Mouse (Mus musculus): ENCODE measurements around the gene Lrrc4c. TPM values are rescaled to one million over a fixed set of nuclear protein-coding genes. Genes with fewer than 3 reads are reported as not detected.

Lrrc4c gene
- polyA plus RNA-seq, 1 experiment from 2014 or later = 40.0 TPM

GRCm38 (mm10) chr2:96714561-96714960, 396.6 kb downstream of the Lrrc4c start:
- Histone ChIP-seq H3K9me3 (ENCODE audit: control insufficient read depth, low read length) (no peaks in the 10 kb centered on the region), H3K4me1 (ENCODE audit: control insufficient read depth, insufficient read depth, low read length) (no peaks in the 10 kb centered on the region), H3K4me2 (ENCODE audit: low read depth, low read length) (no peak overlapping the region), H3K36me3 (ENCODE audit: control insufficient read depth, insufficient read depth, low read length) (no peaks in the 10 kb centered on the region), H3K27me3 (ENCODE audit: control insufficient read depth, insufficient read depth, low read length) (no peaks in the 10 kb centered on the region), H3K9ac (replicated peaks; ENCODE audit: low read depth, low read length) (no peak overlapping the region), H3K27ac (ENCODE audit: low read depth, low read length) (no peak overlapping the region), H3K4me3 (ENCODE audit: low read depth, low read length) (no peak overlapping the region)
- WGBS = 84% methylated on average over 7 of the region's 7 CpGs
- no peak for ATAC-seq (ENCODE audit: low read depth)

- WGBS = 87% methylated on average over 2 of the region's 2 CpGs
- Histone ChIP-seq H3K4me2 (ENCODE audit: low read depth, low read length) (no peak overlapping the region), H3K4me1 (ENCODE audit: control insufficient read depth, insufficient read depth, low read length) (no peaks in the 10 kb centered on the region), H3K4me3 (ENCODE audit: low read depth, low read length) (no peak overlapping the region), H3K36me3 (ENCODE audit: control insufficient read depth, insufficient read depth, low read length) (no peaks in the 10 kb centered on the region), H3K27me3 (ENCODE audit: control insufficient read depth, insufficient read depth, low read length) (no peaks in the 10 kb centered on the region), H3K9me3 (ENCODE audit: control insufficient read depth, low read length) (no peaks in the 10 kb centered on the region), H3K27ac (ENCODE audit: low read depth, low read length) (no peak overlapping the region), H3K9ac (replicated peaks; ENCODE audit: low read depth, low read length) (no peak overlapping the region)
- no peak for ATAC-seq (ENCODE audit: low read depth)
Observed at GRCm38 (mm10) chr2:96717353-96717752, 399.4 kb downstream of the Lrrc4c start.

DNA sequence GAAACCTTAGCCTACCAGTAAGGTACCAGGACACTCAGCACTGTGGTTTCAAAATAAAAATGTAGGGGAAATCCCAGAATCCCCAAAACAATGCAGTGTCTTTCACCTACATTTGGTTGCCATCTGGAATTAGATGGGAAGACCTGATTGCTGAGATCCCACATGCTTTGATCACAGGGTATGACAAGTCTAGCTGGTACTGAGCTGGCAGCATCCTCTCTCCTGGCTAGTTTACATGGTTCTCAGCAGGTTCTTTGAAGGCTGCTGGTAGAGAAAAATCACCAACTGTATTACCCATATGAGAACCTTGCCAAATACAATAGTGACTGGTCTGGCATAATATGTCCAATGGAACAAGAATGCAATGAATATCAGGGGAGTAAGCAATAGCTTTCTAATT, 405.4 kb downstream of the Lrrc4c start:
- no peak overlapping the region for H3K27ac ChIP-seq (ENCODE audit: low read depth, low read length)
- H3K27me3 ChIP-seq (ENCODE audit: control insufficient read depth, insufficient read depth, low read length) = no peaks in the 10 kb centered on the region
- H3K4me3 ChIP-seq (ENCODE audit: low read depth, low read length) = no peak overlapping the region
- no peak overlapping the region for H3K9ac ChIP-seq (replicated peaks; ENCODE audit: low read depth, low read length)
- H3K4me1 ChIP-seq (ENCODE audit: control insufficient read depth, insufficient read depth, low read length) = no peaks in the 10 kb centered on the region
- no peaks in the 10 kb centered on the region for H3K9me3 ChIP-seq (ENCODE audit: control insufficient read depth, low read length)
- no peaks in the 10 kb centered on the region for H3K36me3 ChIP-seq (ENCODE audit: control insufficient read depth, insufficient read depth, low read length)
- no peak overlapping the region for H3K4me2 ChIP-seq (ENCODE audit: low read depth, low read length)
- no peak for ATAC-seq (ENCODE audit: low read depth)

DNA sequence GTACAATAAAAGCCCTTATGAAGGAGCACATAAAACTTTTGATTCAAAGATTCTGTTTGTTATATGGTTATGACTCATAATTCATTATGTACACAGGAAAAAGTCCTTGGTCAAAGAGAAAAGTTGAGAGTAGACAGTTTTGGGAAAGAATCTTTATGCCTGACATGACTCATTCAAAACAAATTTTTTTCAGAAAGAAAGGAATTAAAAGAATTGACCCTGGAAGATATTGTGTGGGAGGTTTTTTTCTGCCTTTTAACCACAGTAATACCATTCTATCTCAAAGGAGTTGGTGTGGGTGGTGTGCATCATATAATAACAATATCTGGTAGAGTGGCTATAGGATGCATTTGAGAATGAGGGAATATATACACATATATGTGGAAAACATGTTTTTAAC, 418.1 kb downstream of the Lrrc4c start:
- H3K9me3 ChIP-seq (ENCODE audit: control insufficient read depth, low read length) = no peaks in the 10 kb centered on the region
- no peak overlapping the region for H3K4me2 ChIP-seq (ENCODE audit: low read depth, low read length)
- no peak overlapping the region for H3K27ac ChIP-seq (ENCODE audit: low read depth, low read length)
- H3K4me1 ChIP-seq (ENCODE audit: control insufficient read depth, insufficient read depth, low read length) = no peaks in the 10 kb centered on the region
- H3K9ac ChIP-seq (replicated peaks; ENCODE audit: low read depth, low read length) = no peak overlapping the region
- H3K36me3 ChIP-seq (ENCODE audit: control insufficient read depth, insufficient read depth, low read length) = no peaks in the 10 kb centered on the region
- no peak overlapping the region for H3K4me3 ChIP-seq (ENCODE audit: low read depth, low read length)
- ATAC-seq (ENCODE audit: low read depth) = no peak
- H3K27me3 ChIP-seq (ENCODE audit: control insufficient read depth, insufficient read depth, low read length) = no peaks in the 10 kb centered on the region

- Histone ChIP-seq H3K4me3 (ENCODE audit: low read depth, low read length) (no peak overlapping the region), H3K4me2 (ENCODE audit: low read depth, low read length) (no peak overlapping the region), H3K9ac (replicated peaks; ENCODE audit: low read depth, low read length) (no peak overlapping the region), H3K4me1 (ENCODE audit: control insufficient read depth, insufficient read depth, low read length) (no peaks in the 10 kb centered on the region), H3K27ac (ENCODE audit: low read depth, low read length) (no peak overlapping the region), H3K36me3 (ENCODE audit: control insufficient read depth, insufficient read depth, low read length) (no peaks in the 10 kb centered on the region), H3K27me3 (ENCODE audit: control insufficient read depth, insufficient read depth, low read length) (no peaks in the 10 kb centered on the region), H3K9me3 (ENCODE audit: control insufficient read depth, low read length) (no peaks in the 10 kb centered on the region)
- ATAC-seq (ENCODE audit: low read depth) = no peak
Observed at GRCm38 (mm10) chr2:96755066-96755465, 437.1 kb downstream of the Lrrc4c start.

- no peak overlapping the region for H3K27ac ChIP-seq (ENCODE audit: low read depth, low read length)
- no peak for ATAC-seq (ENCODE audit: low read depth)
- H3K36me3 ChIP-seq (ENCODE audit: control insufficient read depth, insufficient read depth, low read length) = no peaks in the 10 kb centered on the region
- WGBS = 70% methylated on average over 1 of the region's 1 CpGs
- H3K4me1 ChIP-seq (ENCODE audit: control insufficient read depth, insufficient read depth, low read length) = no peaks in the 10 kb centered on the region
- H3K9me3 ChIP-seq (ENCODE audit: control insufficient read depth, low read length) = no peaks in the 10 kb centered on the region
- H3K9ac ChIP-seq (replicated peaks; ENCODE audit: low read depth, low read length) = no peak overlapping the region
- no peak overlapping the region for H3K4me3 ChIP-seq (ENCODE audit: low read depth, low read length)
- no peaks in the 10 kb centered on the region for H3K27me3 ChIP-seq (ENCODE audit: control insufficient read depth, insufficient read depth, low read length)
- H3K4me2 ChIP-seq (ENCODE audit: low read depth, low read length) = no peak overlapping the region
Observed at GRCm38 (mm10) chr2:96757701-96758100, 439.7 kb downstream of the Lrrc4c start.

- Histone ChIP-seq H3K27ac (ENCODE audit: low read depth, low read length) (no peak overlapping the region), H3K4me3 (ENCODE audit: low read depth, low read length) (no peak overlapping the region), H3K27me3 (ENCODE audit: control insufficient read depth, insufficient read depth, low read length) (no peaks in the 10 kb centered on the region), H3K9ac (replicated peaks; ENCODE audit: low read depth, low read length) (no peak overlapping the region), H3K36me3 (ENCODE audit: control insufficient read depth, insufficient read depth, low read length) (no peaks in the 10 kb centered on the region), H3K4me2 (ENCODE audit: low read depth, low read length) (no peak overlapping the region), H3K4me1 (ENCODE audit: control insufficient read depth, insufficient read depth, low read length) (no peaks in the 10 kb centered on the region), H3K9me3 (ENCODE audit: control insufficient read depth, low read length) (no peaks in the 10 kb centered on the region)
- 56% methylated on average over 5 of the region's 5 CpGs for WGBS
- ATAC-seq (ENCODE audit: low read depth) = peak; percentile 71; the same call in 1 of the 2 replicates
Observed at GRCm38 (mm10) chr2:96763538-96763937, 445.6 kb downstream of the Lrrc4c start.

DNA sequence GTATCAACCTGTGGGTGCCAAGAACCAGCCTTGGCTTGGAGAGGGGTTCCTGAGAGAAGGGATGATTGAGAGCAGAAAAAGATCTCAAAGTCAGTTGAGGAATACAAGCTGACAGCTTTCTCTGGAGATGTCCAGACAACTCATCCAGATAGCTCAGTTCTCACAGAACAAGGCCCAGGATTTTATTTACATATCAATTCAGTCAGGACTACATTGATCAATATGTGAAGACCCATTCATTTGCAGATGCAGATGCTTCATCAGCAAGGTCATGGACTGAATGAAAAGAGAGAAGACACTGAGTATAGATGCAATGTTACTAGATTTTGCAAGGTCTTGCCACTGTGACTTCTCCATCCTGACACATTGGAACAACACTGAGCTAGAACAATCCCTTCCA, 457.4 kb downstream of the Lrrc4c start:
- no peaks in the 10 kb centered on the region for H3K36me3 ChIP-seq (ENCODE audit: control insufficient read depth, insufficient read depth, low read length)
- ATAC-seq (ENCODE audit: low read depth) = no peak
- no peaks in the 10 kb centered on the region for H3K4me1 ChIP-seq (ENCODE audit: control insufficient read depth, insufficient read depth, low read length)
- H3K4me2 ChIP-seq (ENCODE audit: low read depth, low read length) = no peak overlapping the region
- no peaks in the 10 kb centered on the region for H3K9me3 ChIP-seq (ENCODE audit: control insufficient read depth, low read length)
- no peak overlapping the region for H3K9ac ChIP-seq (replicated peaks; ENCODE audit: low read depth, low read length)
- no peak overlapping the region for H3K4me3 ChIP-seq (ENCODE audit: low read depth, low read length)
- H3K27me3 ChIP-seq (ENCODE audit: control insufficient read depth, insufficient read depth, low read length) = no peaks in the 10 kb centered on the region
- H3K27ac ChIP-seq (ENCODE audit: low read depth, low read length) = no peak overlapping the region

GRCm38 (mm10) chr2:96796681-96797385, 478.9 kb downstream of the Lrrc4c start:
- H3K36me3 ChIP-seq (ENCODE audit: control insufficient read depth, insufficient read depth, low read length) = no peaks in the 10 kb centered on the region
- ATAC-seq (ENCODE audit: low read depth) = no peak
- no peak overlapping the region for H3K27ac ChIP-seq (ENCODE audit: low read depth, low read length)
- H3K9ac ChIP-seq (replicated peaks; ENCODE audit: low read depth, low read length) = no peak overlapping the region
- no peak overlapping the region for H3K4me3 ChIP-seq (ENCODE audit: low read depth, low read length)
- no peaks in the 10 kb centered on the region for H3K27me3 ChIP-seq (ENCODE audit: control insufficient read depth, insufficient read depth, low read length)
- no peak overlapping the region for H3K4me2 ChIP-seq (ENCODE audit: low read depth, low read length)
- H3K4me1 ChIP-seq (ENCODE audit: control insufficient read depth, insufficient read depth, low read length) = no peaks in the 10 kb centered on the region
- WGBS = 47% methylated on average over 6 of the region's 6 CpGs
- H3K9me3 ChIP-seq (ENCODE audit: control insufficient read depth, low read length) = no peaks in the 10 kb centered on the region
